Mouse (Mus musculus) liver, embryonic 11.5 days (tissue): ENCODE data around the gene Tmem258. TPM values are rescaled to one million over a fixed set of nuclear protein-coding genes. Genes with fewer than 3 reads are reported as not detected.

Experiments used
- ATAC-seq: fragments of 200-750 bp; cut with Nextera tagmentation; replicated peaks from 2 replicates; pipeline ENCODE4 v1.8.0; 2017; ENCODE audit warnings: moderate number of reproducible peaks, mild to moderate bottlenecking, moderate TSS enrichment, moderate library complexity; ENCODE audit not compliant: low FRiP score
- DNase-seq: peaks from one replicate; pipeline ENCODE4 v3.0.0-alpha.2; 2017; ENCODE audit warnings: low spot score
- H3K27ac ChIP-seq: fragments of 300-500 bp; sonication (generic); 2 replicates; pipeline ENCODE4 v1.5.1; 2014; ENCODE audit warnings: mild to moderate bottlenecking, low read depth, low read length, control low read depth
- H3K27me3 ChIP-seq: fragments of 300-500 bp; sonication (generic); replicated peaks from 2 replicates; pipeline ENCODE4 v1.6.1; 2014; ENCODE audit warnings: low read length, mixed read lengths; ENCODE audit not compliant: control insufficient read depth, insufficient read depth
- H3K36me3 ChIP-seq: fragments of 300-500 bp; sonication (generic); 2 replicates; pipeline ENCODE4 v1.6.1; 2014; ENCODE audit warnings: mild to moderate bottlenecking, low read length, moderate library complexity, mixed read lengths; ENCODE audit not compliant: control insufficient read depth, insufficient read depth
- H3K4me1 ChIP-seq: fragments of 300-500 bp; sonication (generic); replicated peaks from 2 replicates; pipeline ENCODE4 v1.6.1; 2014; ENCODE audit warnings: low read length, mixed read lengths; ENCODE audit not compliant: control insufficient read depth, insufficient read depth
- H3K4me2 ChIP-seq: fragments of 300-500 bp; sonication (generic); 2 replicates; pipeline ENCODE4 v1.6.1; 2014; ENCODE audit warnings: mild to moderate bottlenecking, control low read depth, moderate library complexity
- H3K4me3 ChIP-seq: fragments of 300-500 bp; sonication (generic); 2 replicates; pipeline ENCODE4 v1.5.1; 2014; ENCODE audit warnings: low read depth, low read length, control low read depth
- H3K9ac ChIP-seq: fragments of 300-500 bp; sonication (generic); 2 replicates; pipeline ENCODE4 v1.6.1; 2014; ENCODE audit warnings: low read depth, low read length, control low read depth
- H3K9me3 ChIP-seq: fragments of 300-500 bp; sonication (generic); 2 replicates; pipeline ENCODE4 v1.6.1; 2016; ENCODE audit warnings: low read length, inconsistent platforms, mixed read lengths; ENCODE audit not compliant: control insufficient read depth
- WGBS: fragments of 180-500 bp; shearing (Covaris S2); extraction: QIAGEN DNeasy Blood & Tissue Kit; methylation state at CpG from one replicate; pipeline ENCODE4 v1.1.7; 2014; 5-methylcytosine and 5-hydroxymethylcytosine counted together
- polyA plus RNA-seq: library from polyadenylated mRNA; unstranded; fragments of >200 nt; fragmentation: Nextera tagmentation; extraction: Ambion mirVana; gene quantifications from 2 replicates; pipeline ENCODE4 v1.2.1, GENCODE M21; 2014

The Tmem258 gene
- polyA plus RNA-seq, 1 experiment from 2014 or later, result 478 TPM

GRCm38 (mm10) chr19:10232327-10233017 is 28.7 kb downstream of the Tmem258 start:
- ATAC-seq, result no peak
- Histone ChIP-seq H3K4me1 (peaks cover 33% of the 10 kb centered on the region), H3K27ac (peak overlapping the region; percentile 34), H3K27me3 (no peaks in the 10 kb centered on the region), H3K9ac (no peak overlapping the region), H3K4me3 (no peak overlapping the region), H3K36me3 (no peaks in the 10 kb centered on the region), H3K4me2 (no peak overlapping the region), H3K9me3 (no peaks in the 10 kb centered on the region)
- WGBS, result 43% methylated on average over 9 of the region's 9 CpGs
- DNase-seq, result no peak

- peaks cover 5% of the 10 kb centered on the region; the same call in 1 of the 2 replicates for H3K27me3 ChIP-seq
- no peak for DNase-seq
- 58% methylated on average over 9 of the region's 9 CpGs for WGBS
- H3K4me1 ChIP-seq, result peaks cover 52% of the 10 kb centered on the region
- no peak overlapping the region for H3K4me3 ChIP-seq
- no peaks in the 10 kb centered on the region for H3K36me3 ChIP-seq
- H3K9ac ChIP-seq, result no peak overlapping the region
- ATAC-seq, result peak; percentile 38; the same call in 1 of the 2 replicates
- H3K27ac ChIP-seq, result peak overlapping the region; percentile 57
- no peaks in the 10 kb centered on the region for H3K9me3 ChIP-seq
- H3K4me2 ChIP-seq, result peak overlapping the region; percentile 26
These were observed 32.2 kb downstream of the Tmem258 start for GRCm38 (mm10) chr19:10235784-10236565.

DNA sequence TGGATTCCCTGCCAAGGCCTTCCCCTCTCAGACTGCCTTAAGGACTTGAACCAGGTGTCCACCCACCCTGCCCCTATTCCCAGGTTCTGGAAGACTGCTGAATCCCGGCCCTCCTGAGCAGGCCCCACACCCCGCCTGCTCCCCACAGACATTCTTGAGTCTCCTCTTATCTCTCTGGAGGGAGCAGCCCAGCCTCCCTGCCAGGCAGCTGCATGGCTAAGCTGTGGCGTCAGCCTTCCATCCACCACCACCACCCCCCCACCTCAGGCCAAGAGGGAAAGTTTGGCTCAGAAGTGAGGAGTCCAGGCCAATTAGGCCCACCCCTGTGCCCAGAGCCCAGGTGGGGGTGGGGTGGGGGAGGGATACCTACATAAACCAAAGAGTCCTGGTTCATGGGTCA is 34.7 kb downstream of the Tmem258 start:
- 17% methylated on average over 3 of the region's 3 CpGs for WGBS

GRCm38 (mm10) chr19:10239419-10239818 is 35.6 kb downstream of the Tmem258 start:
- H3K4me1 ChIP-seq, result peaks cover 33% of the 10 kb centered on the region
- no peak for DNase-seq
- peaks cover 5% of the 10 kb centered on the region; the same call in 1 of the 2 replicates for H3K27me3 ChIP-seq
- no peaks in the 10 kb centered on the region for H3K36me3 ChIP-seq
- ATAC-seq, result no peak
- H3K4me2 ChIP-seq, result peak overlapping the region; percentile 85
- peak overlapping the region; percentile 62 for H3K4me3 ChIP-seq
- whole genome bisulfite sequencing, result 20% methylated on average over 2 of the region's 2 CpGs
- peak overlapping the region; percentile 67; the same call in 1 of the 2 replicates for H3K27ac ChIP-seq
- H3K9ac ChIP-seq, result peak overlapping the region; percentile 70
- no peaks in the 10 kb centered on the region for H3K9me3 ChIP-seq

More for the DNA sequence above, 34.7 kb downstream of the Tmem258 start:
- no peaks in the 10 kb centered on the region for H3K36me3 ChIP-seq
- H3K27ac ChIP-seq, result peak overlapping the region; percentile 67
- H3K4me2 ChIP-seq, result peak overlapping the region; percentile 85
- ATAC-seq (0 out of 2 replicates have a peak, but pooled peaks have one; percentile 40), DNase-seq (no peak)
- H3K9ac ChIP-seq, result peak overlapping the region; percentile 21; the same call in 1 of the 2 replicates
- peaks cover 5% of the 10 kb centered on the region; the same call in 1 of the 2 replicates for H3K27me3 ChIP-seq
- H3K9me3 ChIP-seq, result no peaks in the 10 kb centered on the region
- H3K4me1 ChIP-seq, result peaks cover 36% of the 10 kb centered on the region
- peak overlapping the region; percentile 62 for H3K4me3 ChIP-seq

DNA sequence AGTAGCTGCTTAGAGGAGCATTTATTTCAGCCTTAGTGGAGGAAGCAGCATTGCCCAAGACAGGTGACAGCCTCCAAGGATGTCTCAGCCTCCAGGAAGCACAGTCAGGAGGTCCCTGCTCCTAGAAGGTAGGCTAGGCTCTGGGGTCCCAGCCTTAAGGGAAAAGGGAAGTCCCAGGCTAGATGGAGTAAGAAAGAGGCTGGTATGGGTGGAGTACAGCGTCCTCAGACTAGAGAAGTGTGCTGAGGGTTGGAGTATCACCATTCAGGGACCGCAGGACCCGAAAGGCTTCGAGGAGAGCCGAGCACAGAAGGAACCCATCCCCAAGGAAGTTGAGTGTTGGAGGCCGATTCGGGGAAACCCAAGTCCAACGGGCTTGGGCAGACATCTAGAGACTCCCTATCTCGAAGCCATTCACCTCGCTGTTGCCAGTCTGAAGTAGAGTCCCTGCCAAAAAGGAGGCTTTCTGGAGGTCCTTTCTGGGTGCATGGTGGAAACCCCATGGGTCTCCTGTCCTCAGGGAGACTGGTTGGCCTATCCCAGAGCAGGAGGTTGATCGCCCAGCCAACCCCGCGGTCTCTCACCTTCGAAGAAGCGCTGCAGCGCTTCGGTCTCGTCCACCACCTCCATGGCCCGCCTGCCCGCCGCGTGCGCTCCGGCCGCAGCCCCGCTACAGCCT is 36.3 kb downstream of the Tmem258 start:
- ATAC-seq (no peak; the same call in 1 of the 2 replicates), DNase-seq (no peak)
- peak overlapping the region; percentile 70 for H3K9ac ChIP-seq
- 2% methylated on average over 26 of the region's 26 CpGs for WGBS
- H3K4me3 ChIP-seq, result peak overlapping the region; percentile 62
- H3K27me3 ChIP-seq, result peaks cover 5% of the 10 kb centered on the region; the same call in 1 of the 2 replicates
- H3K36me3 ChIP-seq, result no peaks in the 10 kb centered on the region
- H3K4me2 ChIP-seq, result peak overlapping the region; percentile 85
- no peaks in the 10 kb centered on the region for H3K9me3 ChIP-seq
- H3K27ac ChIP-seq, result peak overlapping the region; percentile 33
- H3K4me1 ChIP-seq, result peaks cover 30% of the 10 kb centered on the region

GRCm38 (mm10) chr19:10240654-10241305 is 37.0 kb downstream of the Tmem258 start, which contains the start of gene Myrf:
Gene Myrf, minus strand, starts transcription at chr19:10240748.
- Histone ChIP-seq H3K27ac (peak within 1 kb of the TSS; percentile 33), H3K4me1 (peaks cover 24% of the 10 kb centered on the region), H3K9me3 (no peaks in the 10 kb centered on the region), H3K9ac (peak within 1 kb of the TSS; percentile 70), H3K27me3 (peaks cover 5% of the 10 kb centered on the region; the same call in 1 of the 2 replicates), H3K36me3 (no peaks in the 10 kb centered on the region), H3K4me2 (peak within 1 kb of the TSS; percentile 85), H3K4me3 (peak within 1 kb of the TSS; percentile 62)
- DNase-seq (peak; percentile 87), ATAC-seq (peak; percentile 78)
- 7% methylated on average over 43 of the region's 43 CpGs for WGBS

DNA sequence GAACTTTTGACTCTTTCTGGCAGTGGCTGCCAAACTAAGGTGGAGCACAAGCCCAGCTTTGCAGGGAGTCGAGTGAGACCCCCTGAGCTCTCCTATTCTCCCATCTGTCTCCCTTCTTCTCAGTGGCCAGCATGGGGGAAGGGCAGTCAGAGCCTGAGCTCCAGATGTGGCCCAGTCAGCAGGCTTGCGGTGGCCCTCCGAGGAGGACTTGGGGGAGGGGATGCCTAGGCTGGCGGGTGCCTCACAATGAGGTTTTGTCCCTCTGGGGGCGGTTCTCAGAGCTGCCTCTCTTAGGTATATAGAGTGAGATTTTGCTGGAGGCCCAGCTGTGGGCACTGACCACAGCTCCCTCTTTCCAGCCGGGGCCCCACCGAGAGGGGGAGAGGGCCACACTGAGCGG is 39.1 kb downstream of the Tmem258 start:
- H3K27me3 ChIP-seq, result peaks cover 10% of the 10 kb centered on the region; the same call in 1 of the 2 replicates
- H3K9ac ChIP-seq, result no peak overlapping the region
- H3K36me3 ChIP-seq, result no peaks in the 10 kb centered on the region
- DNase-seq (no peak), ATAC-seq (no peak)
- no peak overlapping the region for H3K4me3 ChIP-seq
- H3K9me3 ChIP-seq, result no peaks in the 10 kb centered on the region
- no peak overlapping the region for H3K27ac ChIP-seq
- H3K4me2 ChIP-seq, result no peak overlapping the region
- 15% methylated on average over 8 of the region's 8 CpGs for WGBS
- peaks cover 29% of the 10 kb centered on the region for H3K4me1 ChIP-seq

- H3K36me3 ChIP-seq, result no peaks in the 10 kb centered on the region
- DNase-seq (no peak), ATAC-seq (peak; percentile 46; the same call in 1 of the 2 replicates)
- no peak overlapping the region for H3K4me2 ChIP-seq
- H3K4me3 ChIP-seq, result no peak overlapping the region
- H3K27me3 ChIP-seq, result peaks cover 15% of the 10 kb centered on the region
- 15% methylated on average over 3 of the region's 3 CpGs for WGBS
- peaks cover 19% of the 10 kb centered on the region for H3K4me1 ChIP-seq
- no peak overlapping the region for H3K27ac ChIP-seq
- no peaks in the 10 kb centered on the region for H3K9me3 ChIP-seq
- no peak overlapping the region for H3K9ac ChIP-seq
These were observed 40.4 kb downstream of the Tmem258 start for GRCm38 (mm10) chr19:10244183-10244582.
